Mouse (Mus musculus): ENCODE results near the gene Itga2. TPM values are rescaled to one million over a fixed set of nuclear protein-coding genes. Genes with fewer than 3 reads are reported as not detected.

The Itga2 gene
- total RNA-seq, 2 experiments from 2014 or later: 0.05 TPM; not detected in 1

- no peak overlapping the region for H3K4me3 ChIP-seq
- intact Hi-C loops (cut with DNase I): no loop called here
- TF ChIP-seq CTCF (IDR thresholded peaks at IDR 0.05): no peak
- no peak overlapping the region for H3K27ac ChIP-seq
- DNase-seq (ENCODE audit: extremely low spot score in 1 of 2, low spot score in 2 of 2): no peak
These were observed 128.9 kb downstream of the Itga2 start for GRCm38 (mm10) chr13:114802971-114803370.

- intact Hi-C loops (cut with DNase I): no loop called here
- Histone ChIP-seq H3K4me3 (no peak overlapping the region), H3K27ac (no peak overlapping the region)
- no peak for TF ChIP-seq CTCF (IDR thresholded peaks at IDR 0.05)
- DNase-seq (ENCODE audit: extremely low spot score in 1 of 2, low spot score in 2 of 2): no peak
These were observed 130.0 kb downstream of the Itga2 start for GRCm38 (mm10) chr13:114801857-114802256.

DNA sequence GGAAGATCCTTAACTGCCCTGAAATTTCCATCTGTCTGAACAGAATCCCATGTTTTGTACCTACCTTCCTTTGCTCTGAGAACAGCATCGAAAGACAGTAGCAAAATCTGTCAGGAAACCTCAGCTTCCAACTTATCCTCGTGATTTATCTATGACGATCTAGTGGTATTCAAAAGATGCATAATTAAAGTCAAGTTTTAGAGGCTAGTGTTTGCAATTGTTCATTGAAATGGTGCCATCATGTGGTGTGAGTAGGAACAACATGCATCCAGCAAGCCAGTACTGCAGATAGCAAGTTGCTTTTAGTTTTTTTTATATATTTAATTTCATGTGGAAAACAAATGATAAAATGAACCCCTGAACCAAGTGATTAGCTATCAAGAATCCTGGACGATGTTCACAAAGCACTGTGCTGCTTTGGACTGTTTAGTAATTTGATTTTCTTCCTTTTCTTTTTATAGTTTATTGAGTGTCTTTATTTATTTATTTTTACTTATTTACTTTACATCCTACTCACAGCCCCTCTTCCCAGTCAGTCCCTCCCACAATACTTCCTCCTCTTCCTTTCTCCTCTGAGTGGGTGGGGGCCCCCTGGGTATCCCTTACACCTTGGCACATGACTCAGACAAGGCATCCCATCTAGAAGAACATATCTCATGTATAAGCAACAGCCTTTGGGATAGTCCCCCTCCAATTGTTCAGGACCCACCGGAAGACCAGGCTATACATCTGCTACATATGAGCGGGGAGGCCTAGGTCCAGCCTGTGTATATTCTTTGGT is 138.5 kb downstream of the Itga2 start:
- DNase-seq (ENCODE audit: extremely low spot score in 1 of 2, low spot score in 2 of 2): peak; percentile 64 to 78
- Histone ChIP-seq H3K27ac (no peak overlapping the region), H3K4me3 (no peak overlapping the region)
- intact Hi-C loops (cut with DNase I): loop anchor here (2.0 to 10.0 kb wide), 3 partner anchors 719 to 917 kb away; no protein-coding TSS in a partner anchor
- TF ChIP-seq CTCF (IDR thresholded peaks at IDR 0.05): peak; percentile 88

DNA sequence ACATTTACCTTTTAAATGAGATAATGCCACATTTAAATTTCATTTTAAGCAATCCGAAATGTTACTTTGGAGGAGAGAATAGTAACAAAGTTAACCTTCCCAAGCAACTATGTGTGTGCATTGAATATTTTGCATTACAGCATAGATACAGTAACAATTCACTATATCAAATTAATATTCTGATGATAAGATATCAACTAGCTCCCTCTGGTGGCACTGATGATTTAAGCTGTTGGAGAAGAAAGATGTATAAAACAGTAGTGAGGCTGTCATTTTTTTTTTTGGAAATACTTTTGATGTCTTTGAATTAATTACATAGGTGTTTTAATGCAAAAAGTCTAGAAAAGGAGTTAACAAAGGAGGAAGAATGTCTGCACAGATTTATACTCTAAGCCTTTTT is 140.4 kb downstream of the Itga2 start:
- no peak for DNase-seq (ENCODE audit: extremely low spot score in 1 of 2, low spot score in 2 of 2)
- Histone ChIP-seq H3K4me3 (no peak overlapping the region), H3K27ac (no peak overlapping the region)
- intact Hi-C loops (cut with DNase I): loop anchor here (5.0 to 10.0 kb wide), 2 partner anchors 717 to 799 kb away; no protein-coding TSS in a partner anchor
- TF ChIP-seq CTCF (IDR thresholded peaks at IDR 0.05): peak; percentile 62

Other genes starting within 250 kb of the Itga2 start
- gene Mocs2, start 113.9 kb downstream of the Itga2 start, total RNA-seq (2021): 10 to 100 TPM; 70.6 to 78.0 TPM
- gene Pelo, start 158.1 kb upstream of the Itga2 start, total RNA-seq (2021): 10 to 100 TPM; 19.5 to 24.1 TPM
- 1 to 10 TPM; 1.5 to 2.0 TPM for gene Gm49395, start 169.8 kb upstream of the Itga2 start, total RNA-seq (2021)
- 1 to 10 TPM; 5.8 to 7.1 TPM for gene Itga1, start 169.9 kb upstream of the Itga2 start, total RNA-seq (2021)